Mouse (Mus musculus) MEL (cell line): Measurements from ENCODE around the gene Tspan4.

Experiments used
- CHD1 ChIP-seq: IDR thresholded peaks from 2 replicates; pipeline ENCODE4 v1.6.1; 2012; ENCODE audit warnings: low read depth, mild to moderate bottlenecking, inconsistent platforms, low read length, improper control_type of control experiment
- CTCF ChIP-seq, 3 experiments: IDR thresholded peaks in 2 of 3; conservative IDR thresholded peaks in 1 of 3; 2 replicates each; pipeline ENCODE4 v1.5.1; 2011 to 2012; ENCODE audit warnings: low read length in 3 of 3, low read depth in 2 of 3, mild to moderate bottlenecking in 2 of 3, improper control_type of control experiment in 1 of 3, inconsistent platforms in 1 of 3, mixed read lengths in 1 of 3, moderate library complexity in 1 of 3; ENCODE audit not compliant: control insufficient read depth in 1 of 3, insufficient read depth in 1 of 3, poor library complexity in 1 of 3, severe bottlenecking in 1 of 3
- EP300 ChIP-seq, 2 experiments: IDR thresholded peaks; 2 replicates each; pipeline ENCODE4 v1.6.1; 2011; ENCODE audit warnings: improper control_type of control experiment in 2 of 2, low read length in 2 of 2, low read depth in 1 of 2, mild to moderate bottlenecking in 1 of 2
- KAT2A ChIP-seq: conservative IDR thresholded peaks from 2 replicates; pipeline ENCODE4 v1.6.1; 2012; ENCODE audit warnings: low read depth, low read length, improper control_type of control experiment, inconsistent platforms
- NRF1 ChIP-seq: IDR thresholded peaks from 2 replicates; pipeline ENCODE4 v1.6.1; 2014; ENCODE audit warnings: low read depth, mild to moderate bottlenecking, inconsistent platforms, low read length, improper control_type of control experiment, moderate library complexity; ENCODE audit not compliant: poor library complexity, insufficient read depth, severe bottlenecking
- ZC3H11A ChIP-seq: IDR thresholded peaks from 2 replicates; pipeline ENCODE4 v1.6.1; 2012; ENCODE audit warnings: low read depth, mild to moderate bottlenecking, inconsistent platforms, low read length, improper control_type of control experiment

DNA sequence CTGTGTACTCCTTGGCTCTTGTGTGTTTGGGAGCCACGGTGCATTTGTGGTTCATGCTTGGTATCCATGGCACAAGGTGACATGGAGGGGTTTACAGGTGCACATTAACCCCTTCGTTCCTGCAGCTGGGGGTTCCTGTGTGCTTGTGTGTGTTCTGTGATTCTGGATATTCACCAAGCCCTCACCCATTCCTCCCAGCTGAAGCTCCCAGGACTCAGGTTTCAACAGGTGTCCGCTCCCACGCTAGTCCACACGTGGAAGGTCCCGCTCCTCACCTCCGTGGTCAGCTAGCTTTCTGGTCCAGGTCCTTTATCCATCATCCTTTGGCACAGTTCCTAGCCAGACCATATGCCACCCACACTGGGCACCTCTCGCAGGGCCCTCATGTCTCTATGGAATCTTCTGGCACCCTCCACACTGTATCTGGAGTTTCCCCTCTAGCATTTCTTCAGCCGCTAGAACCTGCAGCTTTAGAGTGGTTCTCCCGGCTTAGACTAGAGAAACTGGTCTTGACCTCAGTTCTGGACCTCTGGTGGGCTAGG is 8.4 kb upstream of the Tspan4 start:
- no peak for TF ChIP-seq NRF1
- no peak for TF ChIP-seq ZC3H11A
- no peak for TF ChIP-seq CTCF (IDR thresholded peaks at IDR 0.05 in 2 of 3, conservative IDR thresholded peaks at IDR 0.05 in 1 of 3; ENCODE audit: control insufficient read depth in 1 of 3, insufficient read depth in 1 of 3, low read depth in 2 of 3, low read length in 3 of 3, poor library complexity in 1 of 3, severe bottlenecking in 1 of 3)
- TF ChIP-seq EP300 (IDR thresholded peaks at IDR 0.05; ENCODE audit: low read depth in 1 of 2, low read length in 2 of 2), result no peak
- no peak for TF ChIP-seq CHD1
- TF ChIP-seq KAT2A, result no peak
